Mouse (Mus musculus) stomach, embryonic 16.5 days (tissue): ENCODE results near the gene Pacsin3. TPM values are rescaled to one million over a fixed set of nuclear protein-coding genes. Genes with fewer than 3 reads are reported as not detected.
"Not testable (repeated sequence)": the region's sequence is repeated elsewhere in the genome, so short reads cannot be mapped to it uniquely, and the experiment has no call there.

Experiments used
- ATAC-seq: fragments of 200-750 bp; cut with Nextera tagmentation; 2 replicates; pipeline ENCODE4 v1.8.0; 2017; ENCODE audit warnings: moderate number of reproducible peaks, moderate TSS enrichment; ENCODE audit not compliant: insufficient read depth, low FRiP score
- H3K27ac ChIP-seq: fragments of 300-500 bp; sonication (generic); 2 replicates; pipeline ENCODE4 v1.5.1; 2014; ENCODE audit warnings: low read length
- H3K27me3 ChIP-seq: fragments of 300-500 bp; sonication (generic); 2 replicates; pipeline ENCODE4 v1.6.1; 2014; ENCODE audit warnings: low read length, control low read depth, mixed read lengths; ENCODE audit not compliant: control insufficient read depth, insufficient read depth
- H3K36me3 ChIP-seq: fragments of 300-500 bp; sonication (generic); 2 replicates; pipeline ENCODE4 v1.6.1; 2014; ENCODE audit warnings: low read length; ENCODE audit not compliant: control insufficient read depth, insufficient read depth
- H3K4me1 ChIP-seq: fragments of 300-500 bp; sonication (generic); 2 replicates; pipeline ENCODE4 v1.6.1; 2014; ENCODE audit warnings: low read length, control low read depth, mixed read lengths; ENCODE audit not compliant: control insufficient read depth, insufficient read depth
- H3K4me2 ChIP-seq: fragments of 300-500 bp; sonication (generic); 2 replicates; pipeline ENCODE4 v1.6.1; 2014; ENCODE audit warnings: low read depth, low read length, mixed read lengths
- H3K4me3 ChIP-seq: fragments of 300-500 bp; sonication (generic); replicated peaks from 2 replicates; pipeline ENCODE4 v1.5.1; 2014; ENCODE audit warnings: mild to moderate bottlenecking, low read length
- H3K9ac ChIP-seq: fragments of 300-500 bp; sonication (generic); 2 replicates; pipeline ENCODE4 v1.6.1; 2014; ENCODE audit warnings: low read length
- H3K9me3 ChIP-seq: fragments of 300-500 bp; sonication (generic); replicated peaks from 2 replicates; pipeline ENCODE4 v1.6.1; 2016; ENCODE audit warnings: low read length, control low read depth; ENCODE audit not compliant: control insufficient read depth
- WGBS: fragments of 180-500 bp; shearing (Covaris S2); extraction: QIAGEN DNeasy Blood & Tissue Kit; methylation state at CpG from one replicate; pipeline ENCODE4 v1.1.7; 2014; 5-methylcytosine and 5-hydroxymethylcytosine counted together
- polyA plus RNA-seq: library from polyadenylated mRNA; unstranded; fragments of >200 nt; fragmentation: Nextera tagmentation; extraction: Ambion mirVana; gene quantifications from 2 replicates; pipeline ENCODE4 v1.2.1, GENCODE M21; 2015

Pacsin3 gene
- polyA plus RNA-seq, result 65.5 and 73.3 TPM in 2 replicates

GRCm38 (mm10) chr2:91255661-91256150, at the start of gene Pacsin3:
TSS of gene Pacsin3 (plus strand) at chr2:91255954.
- H3K9me3 ChIP-seq, result no peaks in the 10 kb centered on the region
- H3K9ac ChIP-seq, result peak within 1 kb of the TSS; percentile 80
- ATAC-seq, result no peak
- H3K4me3 ChIP-seq, result peak within 1 kb of the TSS; percentile 73
- peaks cover 4% of the 10 kb centered on the region; the same call in 1 of the 2 replicates for H3K27me3 ChIP-seq
- peak within 1 kb of the TSS; percentile 65 for H3K4me2 ChIP-seq
- peak within 1 kb of the TSS; percentile 92 for H3K27ac ChIP-seq
- peaks cover 9% of the 10 kb centered on the region for H3K4me1 ChIP-seq
- 2% methylated on average over 27 of the region's 27 CpGs for WGBS
- H3K36me3 ChIP-seq, result no peaks in the 10 kb centered on the region

GRCm38 (mm10) chr2:91206254-91206775, 49.4 kb upstream of the Pacsin3 start:
- Histone ChIP-seq H3K27ac (no peak overlapping the region), H3K27me3 (no peaks in the 10 kb centered on the region), H3K36me3 (peaks cover 23% of the 10 kb centered on the region), H3K4me1 (peaks cover 14% of the 10 kb centered on the region), H3K4me3 (no peak overlapping the region), H3K9me3 (no peaks in the 10 kb centered on the region), H3K9ac (no peak overlapping the region), H3K4me2 (no peak overlapping the region)
- 84% methylated on average over 9 of the region's 9 CpGs for WGBS
- ATAC-seq, result no peak

DNA sequence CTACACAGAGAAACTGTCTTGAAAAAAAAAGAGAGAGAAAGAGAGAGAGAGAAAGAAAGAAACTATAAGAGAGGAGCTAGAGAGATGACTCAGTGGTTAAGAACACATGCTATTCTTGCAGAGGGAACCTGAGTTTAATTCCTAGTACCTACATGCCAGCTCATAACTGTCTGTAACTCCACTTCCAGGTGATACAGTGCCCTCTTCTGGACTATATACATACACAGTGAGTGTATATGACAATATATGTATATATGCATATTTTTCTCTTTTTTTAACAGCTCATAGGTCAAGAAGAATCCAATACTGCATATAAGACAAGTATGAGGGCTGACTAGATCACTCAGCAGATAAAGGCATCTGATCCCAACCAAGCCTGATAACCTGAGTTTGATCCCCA, 42.4 kb upstream of the Pacsin3 start:
- H3K4me1 ChIP-seq, result no peaks in the 10 kb centered on the region
- no peak for ATAC-seq
- no peaks in the 10 kb centered on the region for H3K27me3 ChIP-seq
- H3K9me3 ChIP-seq, result no peaks in the 10 kb centered on the region
- no peak overlapping the region for H3K4me3 ChIP-seq
- no peak overlapping the region for H3K27ac ChIP-seq
- no peak overlapping the region for H3K4me2 ChIP-seq
- peaks cover 18% of the 10 kb centered on the region for H3K36me3 ChIP-seq
- H3K9ac ChIP-seq, result no peak overlapping the region

GRCm38 (mm10) chr2:91217032-91217431, 38.7 kb upstream of the Pacsin3 start:
- WGBS, result 64% methylated on average over 4 of the region's 4 CpGs
- no peak for ATAC-seq

DNA sequence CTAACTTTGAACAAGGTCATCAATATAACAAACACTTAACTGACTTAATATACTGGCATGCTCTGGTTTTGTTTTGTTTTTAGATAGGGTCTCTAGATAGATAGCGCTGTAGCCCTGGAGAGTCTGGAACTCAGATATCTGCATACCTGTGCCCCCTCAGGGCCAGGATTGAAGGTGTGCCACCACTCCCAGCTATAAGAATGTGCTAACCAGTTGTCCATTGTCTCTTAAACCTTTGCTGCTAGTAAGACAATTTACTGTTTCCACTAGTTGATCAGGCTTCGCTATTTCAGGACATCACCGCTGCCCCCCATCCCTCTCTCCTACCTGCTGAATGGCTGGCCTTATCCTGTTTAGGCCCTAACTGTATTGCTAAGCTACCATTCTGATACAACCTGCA, 35.3 kb upstream of the Pacsin3 start:
- Histone ChIP-seq H3K27ac (no peak overlapping the region), H3K9me3 (no peaks in the 10 kb centered on the region), H3K4me1 (no peaks in the 10 kb centered on the region), H3K4me3 (no peak overlapping the region), H3K36me3 (0 out of 2 replicates have a peak, but pooled peaks cover 7% of the 10 kb centered on the region), H3K4me2 (no peak overlapping the region), H3K27me3 (no peaks in the 10 kb centered on the region), H3K9ac (no peak overlapping the region)
- no peak for ATAC-seq
- WGBS, result 92% methylated on average over 3 of the region's 3 CpGs

More at GRCm38 (mm10) chr2:91217032-91217431, 38.7 kb upstream of the Pacsin3 start:
- peaks cover 5% of the 10 kb centered on the region; the same call in 1 of the 2 replicates for H3K36me3 ChIP-seq
- H3K4me2 ChIP-seq, result no peak overlapping the region
- no peaks in the 10 kb centered on the region for H3K4me1 ChIP-seq
- H3K27ac ChIP-seq, result no peak overlapping the region
- no peak overlapping the region for H3K4me3 ChIP-seq
- H3K27me3 ChIP-seq, result no peaks in the 10 kb centered on the region
- no peaks in the 10 kb centered on the region for H3K9me3 ChIP-seq
- H3K9ac ChIP-seq, result no peak overlapping the region

DNA sequence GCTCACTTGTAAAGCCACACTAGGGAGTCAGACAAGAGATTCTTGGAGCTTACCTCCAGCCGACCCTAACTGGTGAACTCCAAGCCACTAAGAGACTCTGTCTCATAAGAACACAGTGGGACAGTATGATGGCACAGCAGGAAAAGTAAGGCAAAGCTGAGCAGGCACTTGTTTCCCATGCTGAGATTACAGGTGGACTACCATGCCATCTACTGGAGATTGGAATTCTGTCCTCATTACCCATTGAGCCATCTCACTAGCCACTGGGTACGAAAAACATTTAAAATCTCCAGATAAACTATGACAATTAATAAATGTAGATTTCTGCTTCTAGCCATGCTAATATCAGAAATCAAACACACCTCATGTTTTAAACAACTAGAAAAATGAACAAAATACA, 32.1 kb upstream of the Pacsin3 start:
- Histone ChIP-seq H3K9me3 (no peaks in the 10 kb centered on the region), H3K4me3 (no peak overlapping the region), H3K27me3 (no peaks in the 10 kb centered on the region), H3K4me2 (no peak overlapping the region), H3K27ac (no peak overlapping the region), H3K36me3 (0 out of 2 replicates have a peak, but pooled peaks cover 7% of the 10 kb centered on the region), H3K9ac (no peak overlapping the region), H3K4me1 (no peaks in the 10 kb centered on the region)
- 92% methylated on average over 2 of the region's 2 CpGs for WGBS
- no peak for ATAC-seq

DNA sequence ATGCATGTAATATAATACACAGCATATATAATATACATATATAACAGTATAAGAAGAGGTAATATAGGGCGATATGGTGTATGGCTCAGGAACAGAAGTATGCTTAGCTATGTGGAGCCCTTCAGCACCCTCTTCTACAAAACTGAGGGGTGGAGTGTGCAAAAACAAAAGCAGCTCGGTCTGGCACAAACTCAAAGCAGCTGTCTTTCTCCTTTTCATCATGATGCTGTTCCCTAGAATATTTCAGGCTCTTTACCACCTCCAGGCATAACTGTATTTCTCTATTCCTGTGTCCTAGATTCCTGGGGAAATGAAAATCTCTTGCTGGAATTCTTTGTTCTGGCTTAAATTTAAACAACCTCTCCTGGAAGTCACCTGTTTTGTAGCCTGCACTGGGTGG, 26.0 kb upstream of the Pacsin3 start:
- Histone ChIP-seq H3K4me2 (no peak overlapping the region), H3K27me3 (no peaks in the 10 kb centered on the region), H3K9me3 (no peaks in the 10 kb centered on the region), H3K27ac (no peak overlapping the region), H3K36me3 (no peaks in the 10 kb centered on the region), H3K9ac (no peak overlapping the region), H3K4me1 (no peaks in the 10 kb centered on the region), H3K4me3 (no peak overlapping the region)
- no peak for ATAC-seq
- WGBS, result 83% methylated on average over 2 of the region's 2 CpGs

- ATAC-seq, result peak; percentile 99
- Histone ChIP-seq H3K4me3 (peak within 1 kb of the TSS; percentile 71), H3K9ac (peak within 1 kb of the TSS; percentile 85), H3K27me3 (no peaks in the 10 kb centered on the region), H3K9me3 (no peaks in the 10 kb centered on the region), H3K4me2 (peak within 1 kb of the TSS; percentile 82), H3K36me3 (no peaks in the 10 kb centered on the region), H3K4me1 (no peaks in the 10 kb centered on the region; the same call in 1 of the 2 replicates), H3K27ac (peak within 1 kb of the TSS; percentile 92)
- WGBS, result under 1% methylated on average over 48 of the region's 48 CpGs
These were observed 18.9 kb upstream of the Pacsin3 start, which contains the start of gene Ddb2 for GRCm38 (mm10) chr2:91236601-91237510. TSS of gene Ddb2 (minus strand) at chr2:91236982.

- Histone ChIP-seq H3K4me2 (peak overlapping the region; percentile 82), H3K4me3 (peak overlapping the region; percentile 71), H3K9ac (peak overlapping the region; percentile 70; the same call in 1 of the 2 replicates), H3K27ac (peak overlapping the region; percentile 92)
- H3K27me3 ChIP-seq, H3K9me3 ChIP-seq, H3K36me3 ChIP-seq, H3K4me1 ChIP-seq: not testable (repeated sequence)
- 11% methylated on average over 4 of the region's 4 CpGs for WGBS
- ATAC-seq, result peak; percentile 28; the same call in 1 of the 2 replicates
These were observed 18.2 kb upstream of the Pacsin3 start for GRCm38 (mm10) chr2:91237511-91238080.
